Mouse (Mus musculus) neural tube, embryonic 11.5 days (tissue): Measurements from ENCODE around the gene Armcx1. TPM values are rescaled to one million over a fixed set of nuclear protein-coding genes. Genes with fewer than 3 reads are reported as not detected.
A peak's percentile ranks its signal among the peaks of the same experiment; 100 is the strongest.
"Not testable (repeated sequence)": the region's sequence is repeated elsewhere in the genome, so short reads cannot be mapped to it uniquely, and the experiment has no call there.

ENCODE experiments used
- ATAC-seq: fragments of 200-750 bp; cut with Nextera tagmentation; 2 replicates; pipeline ENCODE4 v1.8.0; 2017; ENCODE audit warnings: moderate number of reproducible peaks, mild to moderate bottlenecking, moderate TSS enrichment, moderate library complexity; ENCODE audit not compliant: insufficient read depth, low FRiP score, low TSS enrichment
- DNase-seq: peaks from one replicate; pipeline ENCODE4 v3.0.0-alpha.2; 2015; ENCODE audit warnings: low spot score
- H3K27ac ChIP-seq: fragments of 300-500 bp; sonication (generic); 2 replicates; pipeline ENCODE4 v1.5.1; 2014; ENCODE audit warnings: low read depth, mild to moderate bottlenecking, low read length
- H3K27me3 ChIP-seq: fragments of 300-500 bp; sonication (generic); 2 replicates; pipeline ENCODE4 v1.6.1; 2014; ENCODE audit warnings: mild to moderate bottlenecking, low read length, mixed read lengths; ENCODE audit not compliant: control insufficient read depth, insufficient read depth
- H3K36me3 ChIP-seq: fragments of 300-500 bp; sonication (generic); 2 replicates; pipeline ENCODE4 v1.6.1; 2014; ENCODE audit warnings: mild to moderate bottlenecking, low read length, moderate library complexity, mixed read lengths; ENCODE audit not compliant: control insufficient read depth, insufficient read depth
- H3K4me1 ChIP-seq: fragments of 300-500 bp; sonication (generic); 2 replicates; pipeline ENCODE4 v1.6.1; 2014; ENCODE audit warnings: low read length, mixed read lengths; ENCODE audit not compliant: control insufficient read depth, insufficient read depth
- H3K4me2 ChIP-seq: fragments of 300-500 bp; sonication (generic); 2 replicates; pipeline ENCODE4 v1.6.1; 2014; ENCODE audit warnings: low read depth, mild to moderate bottlenecking, moderate library complexity
- H3K4me3 ChIP-seq: fragments of 300-500 bp; sonication (generic); 2 replicates; pipeline ENCODE4 v1.5.1; 2014; ENCODE audit warnings: low read depth, low read length
- H3K9ac ChIP-seq: fragments of 300-500 bp; sonication (generic); 2 replicates; pipeline ENCODE4 v1.6.1; 2014; ENCODE audit warnings: mild to moderate bottlenecking, low read length
- H3K9me3 ChIP-seq: fragments of 300-500 bp; sonication (generic); 2 replicates; pipeline ENCODE4 v1.6.1; 2016; ENCODE audit warnings: low read length; ENCODE audit not compliant: control insufficient read depth
- WGBS: fragments of 180-500 bp; shearing (Covaris S2); extraction: QIAGEN DNeasy Blood & Tissue Kit; methylation state at CpG from one replicate; pipeline ENCODE4 v1.1.7; 2014; 5-methylcytosine and 5-hydroxymethylcytosine counted together
- polyA plus RNA-seq: library from polyadenylated mRNA; unstranded; fragments of >200 nt; fragmentation: Nextera tagmentation; extraction: Ambion mirVana; gene quantifications from 2 replicates; pipeline ENCODE4 v1.2.1, GENCODE M21; 2014

The Armcx1 gene
- polyA plus RNA-seq, 1 experiment from 2014 or later = 54.5 TPM

DNA sequence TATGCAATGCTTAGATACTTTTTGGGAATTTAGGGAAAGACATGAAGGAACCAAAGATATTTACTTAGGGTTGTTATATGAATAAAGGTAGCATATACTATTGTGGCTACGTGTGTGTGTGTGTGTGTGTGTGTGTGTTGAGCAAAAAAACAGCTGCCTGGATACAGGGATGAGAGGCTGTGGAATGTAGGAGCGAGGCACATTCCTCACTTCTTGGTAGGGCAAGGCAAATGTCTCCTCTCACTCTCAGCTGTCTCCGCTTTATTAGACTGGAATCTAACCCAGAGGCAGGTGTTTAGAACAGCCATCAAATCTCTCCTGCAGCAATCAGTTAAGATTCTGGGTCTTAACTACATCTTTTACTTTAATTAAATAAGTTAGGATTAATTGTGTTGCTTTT lies 900 bp upstream of the Armcx1 start:
- no peak for ATAC-seq
- no peak overlapping the region for H3K4me3 ChIP-seq

DNA sequence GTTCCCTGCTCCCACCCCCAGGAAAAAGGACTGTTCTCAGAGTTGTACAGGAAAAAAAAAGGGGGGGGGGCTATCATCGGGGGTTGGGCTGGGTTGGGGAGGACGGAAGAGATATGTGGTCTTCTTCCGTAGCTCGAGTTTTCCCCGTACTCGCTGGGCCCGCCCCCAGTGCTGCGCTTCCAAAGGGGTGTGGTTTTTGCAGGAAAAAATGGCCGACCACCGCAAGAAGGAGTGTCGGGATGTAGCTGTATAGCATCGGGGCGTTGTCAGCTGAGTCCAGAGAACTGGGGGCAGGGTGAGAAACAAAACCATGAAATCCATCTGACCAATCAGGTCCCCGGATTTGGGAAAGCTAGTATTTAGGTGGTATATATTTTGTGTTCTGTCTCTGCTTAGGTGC lies 761 bp downstream of the Armcx1 start:
- H3K4me1 ChIP-seq = no peaks in the 10 kb centered on the region
- H3K27ac ChIP-seq = peak overlapping the region; percentile 85
- 21% methylated on average over 14 of the region's 14 CpGs for WGBS
- peak overlapping the region; percentile 67 for H3K9ac ChIP-seq
- H3K4me2 ChIP-seq = peak overlapping the region; percentile 50
- peak; percentile 81 for ATAC-seq
- H3K4me3 ChIP-seq = peak overlapping the region; percentile 50
- H3K27me3 ChIP-seq = no peaks in the 10 kb centered on the region
- H3K36me3 ChIP-seq = no peaks in the 10 kb centered on the region
- peak; percentile 71 for DNase-seq
- no peaks in the 10 kb centered on the region for H3K9me3 ChIP-seq

More for the DNA sequence above, 900 bp upstream of the Armcx1 start:
- Histone ChIP-seq H3K4me2 (no peak overlapping the region), H3K36me3 (no peaks in the 10 kb centered on the region), H3K4me1 (no peaks in the 10 kb centered on the region), H3K9ac (no peak overlapping the region), H3K9me3 (no peaks in the 10 kb centered on the region), H3K27ac (0 out of 2 replicates have a peak overlapping the region, but pooled peaks have one; percentile 8), H3K27me3 (no peaks in the 10 kb centered on the region)
- no peak for DNase-seq
- WGBS = 30% methylated on average over 3 of the region's 3 CpGs

GRCm38 (mm10) chrX:134723762-134724161 lies 6.0 kb downstream of the Armcx1 start:
- DNase-seq, H3K4me3 ChIP-seq, H3K27me3 ChIP-seq, H3K4me2 ChIP-seq, H3K36me3 ChIP-seq, H3K9ac ChIP-seq, H3K9me3 ChIP-seq, H3K27ac ChIP-seq, H3K4me1 ChIP-seq: not testable (repeated sequence)
- peak; percentile 27; the same call in 1 of the 2 replicates for ATAC-seq
- 33% methylated on average over 1 of the region's 2 CpGs for WGBS

DNA sequence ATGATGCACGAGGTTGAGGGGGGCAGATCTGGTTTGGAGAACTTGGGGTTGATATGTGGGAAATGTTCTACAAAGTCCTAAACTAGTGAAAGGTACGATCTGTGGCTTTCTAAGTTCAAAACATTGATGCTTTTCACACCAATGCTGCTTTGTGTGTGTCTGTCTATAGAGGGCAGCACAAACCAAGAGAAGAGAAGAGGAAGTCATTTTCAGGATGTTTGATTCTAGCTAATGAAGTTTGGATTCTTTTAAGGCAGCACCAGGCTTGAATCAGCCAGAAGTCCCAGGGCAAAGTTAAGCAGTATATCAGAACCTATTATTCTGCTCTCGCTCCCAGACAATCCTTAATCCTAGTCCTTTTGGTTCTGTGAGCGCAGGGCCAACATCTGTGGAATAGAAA lies 12.0 kb downstream of the Armcx1 start:
- 54% methylated on average over 4 of the region's 4 CpGs for WGBS
- H3K27ac ChIP-seq = no peak overlapping the region
- no peak overlapping the region for H3K4me3 ChIP-seq
- ATAC-seq = no peak
- no peak overlapping the region for H3K9ac ChIP-seq
- H3K27me3 ChIP-seq = no peaks in the 10 kb centered on the region
- no peak overlapping the region for H3K4me2 ChIP-seq
- DNase-seq = peak; percentile 14
- H3K4me1 ChIP-seq = no peaks in the 10 kb centered on the region
- no peaks in the 10 kb centered on the region for H3K36me3 ChIP-seq
- no peaks in the 10 kb centered on the region for H3K9me3 ChIP-seq

GRCm38 (mm10) chrX:134737796-134738195 lies 20.0 kb downstream of the Armcx1 start:
- Histone ChIP-seq H3K9ac (no peak overlapping the region), H3K4me3 (no peak overlapping the region), H3K4me2 (no peak overlapping the region)

DNA sequence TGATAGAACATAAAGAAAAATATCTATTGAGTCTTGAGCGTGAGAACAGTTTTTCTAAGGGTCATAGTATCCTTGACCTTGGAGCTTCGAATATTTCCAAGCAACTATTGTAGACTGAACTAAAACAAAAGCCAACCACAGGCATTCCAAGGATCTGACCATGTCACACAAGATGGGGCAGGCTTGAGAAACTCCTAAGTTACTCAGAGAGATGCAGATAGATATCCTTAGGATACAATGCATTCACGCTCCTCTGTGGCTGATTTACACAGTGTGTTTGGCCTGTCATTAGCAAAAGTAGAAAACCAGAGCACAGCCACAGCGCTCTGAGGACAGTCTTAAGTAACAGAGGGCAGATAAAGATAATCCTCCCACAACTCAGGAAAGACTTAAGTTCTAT lies 21.4 kb downstream of the Armcx1 start:
- ATAC-seq = no peak
- WGBS = 71% methylated on average over 4 of the region's 4 CpGs

More at GRCm38 (mm10) chrX:134737796-134738195, 20.0 kb downstream of the Armcx1 start:
- Histone ChIP-seq H3K27me3 (no peaks in the 10 kb centered on the region), H3K27ac (no peak overlapping the region), H3K9me3 (no peaks in the 10 kb centered on the region), H3K36me3 (no peaks in the 10 kb centered on the region), H3K4me1 (no peaks in the 10 kb centered on the region)
- no peak for DNase-seq
- WGBS = 100% methylated on average over 1 of the region's 1 CpGs
- no peak for ATAC-seq

DNA sequence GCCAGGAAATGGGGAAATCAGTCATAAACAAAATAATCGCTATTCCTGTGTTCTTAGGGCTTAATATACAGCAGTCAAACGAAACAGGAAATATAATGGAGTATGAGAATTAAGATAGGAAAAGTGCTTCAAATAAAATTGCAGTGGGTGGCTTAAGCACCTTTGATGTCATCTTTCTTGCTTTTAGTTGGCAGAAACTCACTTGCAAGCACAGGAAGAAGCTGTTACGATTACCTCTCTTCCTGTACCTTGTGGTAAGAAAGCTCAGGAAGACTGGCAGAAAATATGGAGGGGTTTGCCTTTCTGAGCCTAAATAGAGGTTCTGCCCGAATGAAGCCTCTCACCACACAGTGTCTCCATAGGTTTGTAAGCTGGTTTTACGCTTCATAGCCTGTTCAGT lies 24.1 kb downstream of the Armcx1 start:
- H3K27me3 ChIP-seq = no peaks in the 10 kb centered on the region
- no peak overlapping the region for H3K4me3 ChIP-seq
- no peaks in the 10 kb centered on the region for H3K36me3 ChIP-seq
- no peak overlapping the region for H3K27ac ChIP-seq
- H3K4me1 ChIP-seq = no peaks in the 10 kb centered on the region
- DNase-seq (no peak), ATAC-seq (no peak)
- no peaks in the 10 kb centered on the region for H3K9me3 ChIP-seq
- H3K9ac ChIP-seq = no peak overlapping the region
- 78% methylated on average over 5 of the region's 5 CpGs for WGBS
- H3K4me2 ChIP-seq = no peak overlapping the region

More for the DNA sequence above, 21.4 kb downstream of the Armcx1 start:
- Histone ChIP-seq H3K4me2 (no peak overlapping the region), H3K9me3 (no peaks in the 10 kb centered on the region), H3K9ac (no peak overlapping the region), H3K4me1 (no peaks in the 10 kb centered on the region), H3K27me3 (no peaks in the 10 kb centered on the region), H3K36me3 (no peaks in the 10 kb centered on the region), H3K4me3 (no peak overlapping the region), H3K27ac (no peak overlapping the region)
- DNase-seq = no peak

- WGBS = 44% methylated on average over 5 of the region's 5 CpGs
- H3K27me3 ChIP-seq = no peaks in the 10 kb centered on the region
- DNase-seq = peak; percentile 24
These were observed 28.7 kb downstream of the Armcx1 start for GRCm38 (mm10) chrX:134746459-134746858.

GRCm38 (mm10) chrX:134750764-134751592 lies 33.2 kb downstream of the Armcx1 start, which contains the start of gene Armcx6:
Gene Armcx6 (minus strand): TSS chrX:134751417.
- WGBS = 21% methylated on average over 32 of the region's 36 CpGs
- H3K36me3 ChIP-seq = no peaks in the 10 kb centered on the region
- H3K27me3 ChIP-seq = no peaks in the 10 kb centered on the region
- no peak within 1 kb of the TSS for H3K27ac ChIP-seq
- ATAC-seq = peak; percentile 88
- H3K4me1 ChIP-seq = no peaks in the 10 kb centered on the region
- peak within 1 kb of the TSS; percentile 48 for H3K9ac ChIP-seq
- DNase-seq = peak; percentile 75
- no peaks in the 10 kb centered on the region for H3K9me3 ChIP-seq
- peak within 1 kb of the TSS; percentile 73 for H3K4me2 ChIP-seq
- peak within 1 kb of the TSS; percentile 46 for H3K4me3 ChIP-seq

More at GRCm38 (mm10) chrX:134746459-134746858, 28.7 kb downstream of the Armcx1 start:
- Histone ChIP-seq H3K4me3 (no peak overlapping the region), H3K9me3 (no peaks in the 10 kb centered on the region), H3K36me3 (no peaks in the 10 kb centered on the region), H3K9ac (no peak overlapping the region), H3K27ac (no peak overlapping the region), H3K4me2 (no peak overlapping the region), H3K4me1 (no peaks in the 10 kb centered on the region)
- no peak for ATAC-seq
